Mouse (Mus musculus): ENCODE measurements at regions not wholly inside any gene's neighbourhood (a gene's known extent, or its start where the extent isn't known, plus 50 kb on each side); places are given as distances from the start of the nearest gene placed in this dataset.

DNA sequence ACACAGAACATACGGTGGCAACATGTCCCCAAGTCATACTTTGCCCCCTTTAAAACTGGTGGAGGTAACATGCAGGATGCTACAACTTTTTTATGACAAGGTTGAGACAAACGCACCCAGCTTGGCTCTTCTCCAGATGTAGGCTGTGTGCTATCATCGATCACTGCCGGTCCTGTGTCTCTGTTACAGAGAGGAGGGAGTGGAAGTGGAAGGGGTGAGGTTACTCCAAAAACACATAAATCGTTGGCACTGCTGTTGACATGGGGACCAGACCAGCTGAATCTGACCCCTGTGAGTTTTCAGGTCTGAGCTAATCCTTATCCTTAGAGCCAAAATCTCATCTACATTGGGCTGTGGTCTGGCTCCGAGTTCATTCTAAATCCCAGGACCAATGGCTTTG, 335.0 kb upstream of the Nfe2l3 start:
- DNase-seq (ENCODE audit: low spot score): no peak

DNA sequence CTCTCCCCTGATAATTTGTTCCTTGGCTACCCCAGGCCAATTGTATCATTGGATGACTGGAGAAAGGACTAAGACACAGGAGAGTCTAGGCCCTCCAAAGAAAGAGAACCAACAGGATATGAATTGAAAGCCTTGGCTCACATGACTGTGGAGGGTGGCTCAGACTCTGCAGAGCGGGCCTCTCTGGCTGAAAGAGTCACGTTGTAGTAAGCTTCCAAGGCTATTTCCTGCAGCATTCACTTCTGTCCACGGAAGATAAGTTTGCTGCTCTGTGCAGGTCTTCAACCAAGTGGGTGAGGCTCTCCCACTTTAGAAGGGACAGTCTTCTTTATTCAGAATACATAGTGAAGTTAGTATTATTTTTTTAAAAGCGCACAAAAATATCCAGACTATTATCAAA, 332.1 kb upstream of the Nfe2l3 start:
- DNase-seq (ENCODE audit: low spot score): no peak

DNA sequence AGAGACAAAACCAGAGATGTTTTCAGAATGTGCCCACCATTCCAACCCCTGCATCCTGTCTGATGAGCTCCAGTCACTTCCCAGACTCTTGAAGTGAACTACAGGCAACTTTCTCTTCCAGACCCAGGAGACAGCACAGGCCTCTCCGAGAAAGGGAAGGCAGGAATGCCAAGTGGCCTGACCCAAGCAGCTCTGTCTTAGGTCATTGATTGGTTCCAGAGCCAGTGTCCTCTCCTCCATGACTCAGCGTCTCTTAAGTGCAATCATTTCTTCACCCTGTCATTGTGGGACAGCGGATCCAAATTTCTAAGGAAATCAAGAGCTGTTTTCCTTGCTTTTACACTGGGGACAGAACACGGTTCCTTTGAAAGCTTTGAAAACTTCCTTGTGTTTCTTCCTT, 329.2 kb upstream of the Nfe2l3 start:
- no peak for DNase-seq (ENCODE audit: low spot score)

DNA sequence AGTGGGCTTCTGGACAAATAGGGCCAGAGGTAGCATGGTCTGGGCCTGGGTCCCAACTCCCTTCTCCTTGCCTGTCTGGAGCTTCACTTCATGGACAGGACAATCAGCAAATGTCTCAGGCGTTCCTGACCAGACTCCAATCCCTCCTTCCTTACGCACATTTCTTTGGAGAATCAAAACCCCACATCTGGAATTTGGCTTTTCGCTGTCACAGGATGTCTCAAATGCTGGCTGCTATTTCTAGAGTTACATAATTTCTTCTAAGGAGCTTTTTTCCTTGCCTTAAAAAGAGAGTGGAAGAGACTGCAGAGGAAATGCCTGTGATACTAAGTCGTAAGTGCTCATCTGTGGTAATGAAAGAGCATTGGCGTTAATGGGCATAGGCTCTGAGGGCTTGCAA, 328.1 kb upstream of the Nfe2l3 start:
- DNase-seq (ENCODE audit: low spot score): no peak

DNA sequence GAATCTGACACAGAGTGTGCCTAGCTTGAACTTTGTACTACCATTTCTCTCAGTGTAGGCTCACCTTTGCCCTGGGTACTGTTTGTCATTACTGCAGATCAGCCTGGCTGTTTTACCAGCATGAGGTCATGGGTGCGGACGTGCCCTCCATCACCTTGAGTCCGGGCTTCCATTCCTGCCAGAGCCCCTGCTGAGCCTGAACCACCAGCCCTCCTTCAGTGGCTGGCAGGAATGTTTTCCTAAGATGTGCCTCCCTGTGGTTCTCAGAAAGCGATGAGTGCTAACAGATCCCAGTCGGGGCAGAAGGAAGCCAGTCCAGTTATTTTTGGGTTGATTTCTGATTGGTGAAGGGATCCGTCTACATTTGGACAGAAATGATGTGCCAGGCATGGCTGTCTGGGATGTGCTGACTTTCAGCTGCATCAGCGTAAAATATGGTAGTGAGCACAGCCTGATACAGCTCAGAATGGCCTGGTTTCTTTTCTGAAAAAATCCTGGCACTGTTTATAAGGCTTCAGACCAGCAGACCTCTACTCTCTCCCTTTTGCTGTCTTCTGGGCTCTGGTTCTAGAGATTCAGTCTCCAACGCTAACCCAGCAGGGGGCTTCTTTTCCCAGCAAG, 324.0 kb upstream of the Nfe2l3 start:
- no peak for DNase-seq (ENCODE audit: low spot score)

DNA sequence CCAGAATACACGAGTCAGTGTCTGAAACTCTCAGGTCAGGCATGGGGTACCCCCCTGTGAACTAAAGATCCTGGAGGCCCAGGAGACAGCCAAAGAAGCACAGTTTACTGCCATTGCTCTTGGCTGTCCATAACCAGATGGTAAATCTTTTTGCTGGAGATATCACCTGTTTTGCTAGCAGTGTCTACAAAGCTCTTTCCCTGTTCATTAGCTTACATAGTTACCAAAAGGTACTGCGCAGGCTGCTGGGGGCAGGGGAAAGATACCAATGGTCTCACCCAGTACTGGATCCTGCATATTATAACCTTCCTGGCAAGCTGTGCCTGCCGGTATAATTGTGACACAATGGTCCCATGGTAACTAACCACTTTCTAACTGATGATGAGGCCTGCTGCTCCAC, 321.9 kb upstream of the Nfe2l3 start:
- no peak for DNase-seq (ENCODE audit: low spot score)

DNA sequence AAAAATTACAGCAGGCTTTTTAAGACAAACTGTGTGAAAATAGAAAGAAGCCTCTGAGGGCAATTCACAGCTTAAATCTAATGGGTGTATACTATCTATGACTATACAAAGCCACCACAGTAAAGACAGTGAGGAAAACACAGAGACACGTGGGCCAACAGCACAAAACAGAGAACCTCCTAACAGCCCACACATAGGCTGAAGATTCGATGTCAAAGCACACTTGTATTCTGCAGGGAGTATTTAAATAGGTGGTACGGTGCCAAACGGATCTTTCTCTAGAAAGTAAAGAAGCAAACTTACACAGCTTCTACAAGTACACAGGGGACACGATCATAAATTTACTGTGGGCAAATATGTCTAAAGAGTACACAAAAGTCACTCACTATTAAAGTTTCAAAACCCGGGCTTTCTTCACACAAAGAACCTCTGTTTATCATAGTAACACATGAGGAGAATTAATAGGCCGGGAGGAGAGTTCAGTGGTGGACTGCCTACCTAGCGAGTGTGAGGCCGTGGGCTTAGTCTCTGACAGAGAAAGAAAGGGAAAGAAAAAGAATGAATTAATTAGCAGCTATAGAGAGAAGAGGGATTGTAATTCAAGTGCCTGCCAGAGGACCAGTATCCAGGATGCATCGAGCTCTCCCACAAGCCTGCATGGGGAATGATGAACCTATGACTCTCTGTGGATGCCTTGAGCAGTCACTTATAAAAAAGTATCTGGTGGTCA, 317.7 kb upstream of the Nfe2l3 start:
- no peak for DNase-seq (ENCODE audit: low spot score)

DNA sequence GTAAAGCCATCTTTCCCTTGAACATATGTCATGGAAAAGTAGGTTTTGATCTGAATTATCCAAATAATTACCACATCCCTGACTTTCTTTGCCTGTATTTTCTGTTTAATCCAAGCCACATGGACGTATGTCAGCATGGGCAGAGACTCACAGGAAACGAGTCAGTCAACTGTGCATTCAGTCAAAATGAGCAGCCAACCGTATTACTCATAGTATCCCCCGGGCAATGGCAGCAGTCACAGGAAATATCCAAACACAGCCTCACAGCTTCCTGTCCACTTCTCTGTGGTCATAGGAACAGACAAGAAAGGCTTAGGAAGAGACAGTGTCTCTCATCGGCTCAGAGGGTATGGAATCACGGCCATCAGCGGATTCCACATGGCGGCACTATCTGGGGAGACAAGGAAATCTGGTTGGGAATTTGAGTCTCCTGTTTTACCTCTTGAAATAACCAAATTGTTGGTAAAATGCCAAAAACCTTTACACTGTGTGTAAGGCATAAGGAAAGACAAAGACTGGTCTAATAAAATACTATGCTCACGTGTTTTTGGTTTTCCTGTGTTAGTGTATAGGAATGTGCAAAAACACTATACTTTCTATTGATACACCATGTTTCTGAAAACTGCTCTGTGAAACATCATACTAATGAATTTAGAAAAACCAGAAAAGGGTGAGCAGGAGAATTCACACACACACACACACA, 313.5 kb upstream of the Nfe2l3 start:
- no peak for DNase-seq (ENCODE audit: low spot score)

DNA sequence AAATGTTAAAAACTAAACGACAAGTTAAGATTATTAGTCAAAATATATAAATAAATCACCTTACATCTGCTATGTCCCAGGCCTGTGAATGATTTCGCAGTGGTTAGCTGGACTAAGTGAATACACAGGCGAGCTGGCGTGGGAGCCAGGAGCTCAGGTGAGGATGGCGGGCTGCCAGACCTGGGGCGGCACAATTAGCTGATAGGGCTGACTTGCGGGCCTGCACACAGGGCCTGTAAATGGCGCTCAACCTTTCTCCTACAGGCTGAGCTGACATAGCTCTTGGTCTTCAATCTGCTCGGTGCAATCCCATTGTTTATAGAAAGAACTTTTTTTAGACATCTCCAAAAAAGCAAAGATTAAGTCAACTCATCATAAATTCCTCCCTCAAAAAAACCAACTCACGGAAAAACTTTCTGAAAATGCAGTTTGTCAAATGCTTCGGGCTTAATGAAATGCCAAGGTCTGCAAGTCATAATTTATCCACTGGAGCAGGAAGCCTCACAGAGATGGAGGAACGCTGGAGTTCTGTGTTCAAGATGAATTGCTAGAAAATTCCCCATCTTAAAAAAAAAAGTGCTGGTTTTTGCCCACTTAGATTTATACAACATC, 312.7 kb upstream of the Nfe2l3 start:
- no peak for DNase-seq (ENCODE audit: low spot score)

DNA sequence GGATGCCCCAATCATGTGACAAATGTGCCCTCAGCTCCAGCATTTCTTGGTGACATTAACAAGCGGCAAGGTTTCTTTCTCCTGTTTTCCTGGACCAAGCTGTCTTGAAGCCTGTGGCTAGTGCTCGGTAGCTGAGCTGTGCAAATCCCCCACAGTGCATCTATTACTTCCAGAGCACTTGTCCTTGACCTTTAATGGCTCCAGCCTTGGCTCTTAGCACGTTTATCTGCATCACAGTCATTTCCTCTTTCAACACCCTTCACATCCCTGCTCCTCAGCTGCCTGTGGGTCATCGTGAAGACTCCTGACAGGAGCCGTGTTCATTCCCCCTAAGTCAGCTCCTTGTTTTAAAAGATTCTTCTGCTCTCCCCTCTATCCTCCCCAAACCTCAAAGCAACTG, 309.5 kb upstream of the Nfe2l3 start:
- DNase-seq (ENCODE audit: low spot score): no peak

DNA sequence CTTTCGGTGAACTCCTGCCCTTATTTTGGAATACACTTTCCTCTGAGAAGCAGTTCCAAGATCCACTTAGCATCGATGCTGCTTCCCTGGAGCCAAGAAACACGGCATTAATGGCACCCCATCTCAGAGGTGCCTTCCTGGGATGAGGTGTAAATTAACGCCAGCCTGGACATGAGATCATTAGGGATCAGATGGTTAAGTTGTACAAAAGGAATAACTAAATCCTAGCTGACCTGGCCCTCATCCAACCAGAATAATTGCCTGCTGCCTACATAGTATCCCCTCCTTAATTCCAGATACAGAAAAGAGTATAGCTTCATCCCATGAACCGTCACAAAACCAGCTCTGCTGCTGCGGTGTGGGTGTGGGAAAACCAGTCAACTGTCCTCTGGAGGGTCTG, 304.6 kb upstream of the Nfe2l3 start:
- DNase-seq (ENCODE audit: low spot score): no peak

DNA sequence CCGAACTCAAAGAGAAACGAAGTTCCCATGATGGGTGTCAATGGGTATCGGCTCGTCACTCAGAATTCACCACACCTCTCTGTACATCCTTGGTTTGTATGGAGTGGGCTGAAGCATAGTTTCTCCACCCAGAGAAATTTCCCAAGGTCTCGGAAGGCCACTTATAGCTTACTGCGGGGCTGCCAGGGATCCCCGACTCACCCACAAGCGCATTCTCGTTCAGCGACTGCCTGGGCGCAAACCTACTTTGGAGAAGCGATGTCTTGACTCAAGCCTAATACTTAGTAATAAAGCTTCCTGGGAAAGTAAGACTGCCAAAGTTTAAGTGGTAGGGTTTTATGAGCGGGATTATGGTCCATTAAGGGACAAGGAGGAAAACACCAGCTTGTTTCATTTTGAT, 303.4 kb upstream of the Nfe2l3 start:
- no peak for DNase-seq (ENCODE audit: low spot score)

DNA sequence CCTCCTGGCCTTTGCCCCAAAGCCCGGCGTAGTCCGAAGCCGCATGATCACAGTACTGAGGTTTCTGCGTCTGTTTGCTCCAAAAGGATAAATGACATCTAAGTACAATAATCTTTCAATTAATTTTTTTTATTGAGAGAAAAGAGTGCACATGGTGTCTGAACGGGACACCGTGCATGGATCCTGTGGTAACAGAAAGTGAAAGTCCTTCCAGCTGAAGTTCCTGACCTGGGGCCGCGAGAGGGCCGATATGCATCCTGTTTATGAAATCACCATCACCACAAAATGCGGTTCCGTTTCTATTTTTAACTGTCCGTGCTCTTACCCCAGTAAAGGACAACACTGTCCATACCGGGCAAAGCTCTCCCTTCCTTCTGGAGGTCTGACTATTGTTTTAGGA, 302.9 kb upstream of the Nfe2l3 start:
- DNase-seq (ENCODE audit: low spot score): no peak

DNA sequence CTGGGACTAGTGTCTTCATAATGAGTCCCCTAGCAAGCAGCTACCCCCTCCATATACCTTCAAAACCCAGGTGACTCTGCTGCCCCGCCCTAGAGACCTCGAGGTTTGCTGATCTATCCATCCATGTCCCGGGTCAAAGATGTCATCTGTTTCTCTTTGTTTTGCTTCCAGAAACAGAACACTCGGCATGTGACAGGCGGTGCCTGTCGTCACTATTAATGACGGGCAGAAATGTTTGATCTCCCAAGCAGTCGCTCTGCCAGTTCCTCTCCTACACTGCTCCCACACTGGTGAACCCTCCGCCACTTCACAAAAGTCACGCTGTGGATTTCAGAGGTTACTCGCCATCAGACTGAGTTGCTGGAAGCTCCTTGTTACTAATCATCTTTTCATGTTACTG, 287.7 kb upstream of the Nfe2l3 start:
- DNase-seq (ENCODE audit: low spot score): no peak

DNA sequence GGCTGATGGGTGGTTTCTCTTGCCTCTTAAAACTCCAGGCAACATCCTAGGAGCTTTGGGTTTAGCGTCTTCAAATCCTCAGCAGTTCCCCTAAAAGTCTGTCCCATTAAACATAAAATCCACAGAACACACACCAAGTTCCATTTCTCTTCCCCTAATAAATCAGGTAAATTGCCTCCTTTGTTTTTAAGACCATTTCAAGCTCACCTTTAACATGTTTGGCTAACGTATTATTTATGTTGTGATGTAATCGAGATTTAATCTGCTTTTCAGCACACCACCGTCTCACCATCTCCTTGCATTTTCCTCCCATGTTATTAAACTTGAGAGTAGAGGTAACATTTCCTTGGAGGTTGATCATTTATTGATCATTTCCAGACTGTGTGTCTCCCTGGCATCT, 286.6 kb upstream of the Nfe2l3 start:
- no peak for DNase-seq (ENCODE audit: low spot score)

DNA sequence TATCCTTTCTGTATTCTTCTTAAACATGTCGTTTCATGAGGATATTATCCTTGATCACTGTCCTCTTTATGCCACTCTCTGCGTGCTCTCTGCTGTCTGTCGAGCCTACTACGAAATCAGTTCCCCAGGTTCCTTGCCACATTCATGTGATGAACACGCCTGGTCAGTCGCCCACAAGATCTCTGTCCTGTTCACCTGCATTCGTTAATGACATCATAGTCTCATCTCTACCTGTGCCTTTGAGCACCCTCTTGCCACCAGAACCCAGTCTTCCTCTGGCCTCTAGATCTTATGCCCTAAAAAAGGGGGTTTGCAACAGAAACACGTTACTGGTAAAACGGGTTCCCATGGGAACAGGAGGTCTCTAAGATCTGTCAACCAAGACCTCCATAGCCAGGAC, 283.6 kb upstream of the Nfe2l3 start:
- no peak for DNase-seq (ENCODE audit: low spot score)

DNA sequence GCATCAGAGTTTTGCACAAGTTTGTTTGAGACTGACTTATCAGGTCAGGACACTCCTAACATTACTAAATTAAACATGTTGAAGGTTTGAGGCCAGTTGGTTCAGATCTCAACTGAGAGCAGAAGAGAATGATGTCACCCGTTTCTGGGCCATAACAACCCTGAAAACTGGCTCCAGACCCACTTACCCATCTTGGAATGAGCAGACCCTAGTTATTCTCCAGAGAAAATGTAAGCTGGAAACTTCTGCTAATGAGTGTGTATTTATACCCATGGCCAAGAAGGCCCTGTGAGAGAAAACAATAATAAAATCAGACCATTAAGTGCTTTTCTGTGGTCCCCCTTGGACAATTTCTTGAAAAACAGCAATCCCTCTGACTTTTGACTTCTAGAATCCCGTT, 282.4 kb upstream of the Nfe2l3 start:
- DNase-seq (ENCODE audit: low spot score): no peak

DNA sequence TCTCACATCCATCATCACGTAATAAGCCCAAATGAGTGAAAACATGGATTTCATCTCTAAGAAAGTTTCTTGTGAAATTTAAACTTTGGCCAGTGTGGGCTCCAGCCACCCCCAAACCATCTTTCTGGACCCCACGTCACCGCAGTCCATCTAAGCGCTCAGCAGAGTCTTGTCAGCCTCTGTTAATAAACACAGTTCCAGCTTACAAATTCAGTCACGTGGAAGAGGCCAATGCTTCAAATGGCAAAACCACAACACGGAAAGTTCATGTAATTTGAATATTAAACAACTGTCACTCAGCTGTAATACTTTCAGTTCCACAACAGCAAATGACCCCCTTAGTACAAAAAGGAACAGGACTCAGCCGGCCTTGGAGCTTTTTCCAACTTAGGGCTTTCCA, 282.0 kb upstream of the Nfe2l3 start:
- no peak for DNase-seq (ENCODE audit: low spot score)

DNA sequence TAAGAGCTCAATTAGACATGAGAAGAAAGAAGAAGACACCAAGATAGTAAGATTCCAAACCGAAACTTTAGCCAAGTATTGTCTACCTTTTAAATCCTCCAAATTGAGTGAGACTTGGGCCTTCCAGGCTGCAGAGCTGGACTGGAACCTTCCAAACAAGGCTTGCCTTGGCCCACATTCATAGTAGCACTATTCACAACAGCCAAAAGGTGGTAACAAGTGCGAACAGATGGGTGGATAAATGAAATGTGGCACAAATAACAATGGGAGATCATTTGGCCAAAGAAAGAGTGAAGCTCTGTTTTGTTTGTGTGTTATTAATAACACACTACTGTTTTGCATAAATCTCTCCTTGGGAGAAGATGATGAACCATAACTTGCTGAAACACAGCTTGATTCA, 281.6 kb upstream of the Nfe2l3 start:
- no peak for DNase-seq (ENCODE audit: low spot score)

DNA sequence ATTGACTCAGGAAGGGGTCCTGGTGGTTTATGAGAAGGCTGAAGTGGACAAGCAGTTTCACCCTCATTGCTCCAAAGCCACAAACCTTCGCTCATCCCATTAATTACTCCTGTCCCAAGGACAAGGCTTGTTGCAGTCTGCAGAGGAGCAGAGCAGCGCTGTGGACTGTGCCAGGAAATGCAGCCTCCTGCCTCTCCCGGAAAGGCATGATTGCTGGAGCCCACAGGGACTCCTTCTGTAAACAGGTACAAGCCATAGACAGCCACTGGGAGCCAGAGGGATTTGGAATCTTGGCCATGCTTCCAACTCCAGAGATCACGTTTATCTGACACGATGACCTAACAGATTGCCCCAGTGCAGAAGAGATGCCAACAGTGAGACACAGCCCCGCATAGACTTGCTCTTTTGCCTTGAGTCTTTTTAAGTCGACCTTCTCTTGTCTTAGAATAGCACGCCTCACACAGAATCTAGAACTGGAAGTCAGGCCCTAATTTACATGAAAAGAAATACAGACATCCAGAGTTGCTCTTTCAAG, 275.6 kb upstream of the Nfe2l3 start:
- no peak for DNase-seq (ENCODE audit: low spot score)

DNA sequence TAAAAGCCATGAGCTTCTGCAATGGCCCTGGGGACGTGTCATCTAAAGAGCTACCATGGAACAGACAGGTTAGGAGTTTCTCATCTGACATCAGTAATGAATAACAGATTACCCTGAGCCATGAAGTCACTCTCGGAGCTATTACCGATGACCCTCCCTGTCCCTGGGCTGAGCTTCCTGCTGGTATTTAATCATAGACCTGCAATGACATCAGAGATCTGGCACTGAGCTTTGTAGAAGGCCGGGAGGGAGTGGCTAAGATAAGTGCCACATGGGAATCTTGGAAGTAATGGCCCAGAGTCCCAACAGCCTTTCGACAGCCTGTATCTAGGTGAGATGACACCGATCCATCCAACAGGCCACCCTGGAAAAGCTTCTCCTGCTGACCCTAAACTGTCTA, 271.3 kb upstream of the Nfe2l3 start:
- no peak for DNase-seq (ENCODE audit: low spot score)

DNA sequence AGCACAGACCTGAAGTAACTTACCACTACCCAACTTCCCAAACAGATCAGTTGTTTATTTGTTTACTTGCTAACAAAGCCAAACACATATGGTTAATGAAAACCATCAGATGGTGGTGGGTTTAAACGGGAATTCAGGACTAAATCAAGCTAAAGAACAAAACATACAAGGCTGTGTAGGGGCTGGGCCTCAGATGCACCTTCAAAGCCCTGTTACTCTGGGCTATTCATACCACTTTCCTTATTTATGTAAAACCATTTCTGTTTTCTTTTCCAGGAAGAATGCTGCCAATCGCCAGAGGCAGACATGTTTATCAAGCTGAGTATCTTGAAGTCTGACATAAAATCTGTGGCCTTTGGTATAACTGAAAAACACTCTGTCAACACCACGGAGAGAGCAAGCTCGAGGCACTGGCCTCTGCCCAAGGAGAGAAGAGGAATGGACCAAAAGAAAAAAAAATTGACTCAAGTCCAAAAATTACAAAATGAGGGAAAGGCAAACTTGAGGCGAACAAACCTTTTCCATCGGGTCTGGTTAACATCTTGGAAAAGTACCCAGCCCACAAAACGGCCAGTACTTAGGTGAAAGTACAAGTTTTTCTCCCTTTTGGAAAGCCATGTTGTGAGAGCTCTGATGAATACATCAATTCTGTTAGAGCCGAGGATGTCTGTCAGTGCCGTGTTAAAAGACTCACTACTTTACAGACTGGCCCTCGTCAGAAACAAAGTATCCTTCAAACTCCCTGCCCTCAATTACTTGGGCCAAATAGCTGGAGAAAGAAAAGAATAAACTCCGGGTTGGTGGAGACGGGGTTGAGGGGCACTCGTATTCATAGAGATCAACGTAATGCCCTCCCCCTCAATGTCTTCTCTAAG, 270.0 kb upstream of the Nfe2l3 start:
- no peak for DNase-seq (ENCODE audit: low spot score)
